Mouse (Mus musculus) E14TG2a.4 (cell line): ENCODE data around the gene Lrrc47.

Source experiments
- CTCF ChIP-seq: conservative IDR thresholded peaks from 2 replicates; pipeline ENCODE4 v1.5.1; 2014; ENCODE audit warnings: low read length
- NANOG ChIP-seq: IDR thresholded peaks from 2 replicates; pipeline ENCODE4 v1.6.1; 2014; ENCODE audit warnings: borderline replicate concordance, low read length, mixed read lengths
- POU5F1 ChIP-seq: IDR thresholded peaks from 2 replicates; pipeline ENCODE4 v1.6.1; 2014; ENCODE audit warnings: low read length, borderline replicate concordance

DNA sequence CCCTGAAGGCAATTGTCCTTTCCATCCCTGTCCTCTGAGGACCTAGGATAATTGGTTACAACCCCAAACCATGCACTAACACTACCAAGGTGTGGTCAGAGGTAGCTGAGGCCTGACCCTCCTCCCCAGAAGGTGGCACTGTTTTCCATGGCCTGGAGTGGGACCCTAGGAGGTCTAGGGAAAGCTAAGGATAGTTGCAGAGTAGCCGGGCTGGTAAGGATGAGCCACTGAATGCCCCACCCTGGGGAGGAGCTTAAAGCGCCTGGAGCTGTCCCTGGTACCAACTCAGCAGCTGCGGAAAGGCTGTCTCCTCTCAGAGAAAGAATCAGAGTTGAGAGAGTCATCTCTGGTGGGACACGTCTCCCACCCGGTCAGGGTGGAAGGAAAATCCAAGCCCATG, 59.4 kb downstream of the Lrrc47 start:
- TF ChIP-seq CTCF (peak; percentile 40), NANOG (no peak), POU5F1 (no peak)
